Mouse (Mus musculus) megakaryocyte, embryonic 14.5 days (primary cell): ENCODE results near the gene D17Wsu92e. TPM values are rescaled to one million over a fixed set of nuclear protein-coding genes. Genes with fewer than 3 reads are reported as not detected.

Experiments
- H3K27me3 ChIP-seq: replicated peaks from 2 replicates; pipeline ENCODE3; 2012; ENCODE audit warnings: inconsistent platforms
- H3K36me3 ChIP-seq: replicated peaks from 2 replicates; pipeline ENCODE3; 2012; ENCODE audit warnings: low read length, inconsistent platforms, mixed read lengths
- H3K4me1 ChIP-seq: 2 replicates; pipeline ENCODE4 v1.6.1; 2012; ENCODE audit warnings: inconsistent platforms
- H3K4me3 ChIP-seq: replicated peaks from 2 replicates; pipeline ENCODE3; 2012; ENCODE audit warnings: moderate library complexity, mild to moderate bottlenecking, inconsistent platforms
- H3K9me3 ChIP-seq: 2 replicates; pipeline ENCODE4 v1.6.1; 2012; ENCODE audit warnings: inconsistent platforms
- FLI1 ChIP-seq: IDR thresholded peaks from 2 replicates; pipeline ENCODE4 v1.6.1; 2012; ENCODE audit warnings: low read length, inconsistent platforms, mixed read lengths
- GATA1 ChIP-seq: IDR thresholded peaks from 3 replicates; pipeline ENCODE4 v1.6.1; 2012; ENCODE audit warnings: mixed read lengths, low read length, inconsistent platforms, borderline replicate concordance
- polyA plus RNA-seq: library from polyadenylated mRNA; stranded (reverse); fragments of >175 nt; gene quantifications from 2 replicates; pipeline ENCODE4 v1.2.3, GENCODE M21; 2012; ENCODE audit warnings: low replicate concordance; ENCODE audit not compliant: insufficient read depth

The D17Wsu92e gene
- polyA plus RNA-seq, 1 experiment, result 42.6 TPM

GRCm38 (mm10) chr17:27777823-27778222 is 42.6 kb downstream of the D17Wsu92e start:
- TF ChIP-seq FLI1, result no peak
- H3K36me3 ChIP-seq, result peaks cover 89% of the 10 kb centered on the region
- no peaks in the 10 kb centered on the region for H3K9me3 ChIP-seq
- peaks cover 98% of the 10 kb centered on the region for H3K4me1 ChIP-seq
- peak overlapping the region; percentile 71 for H3K4me3 ChIP-seq
- H3K27me3 ChIP-seq, result no peaks in the 10 kb centered on the region

GRCm38 (mm10) chr17:27774198-27774597 is 46.2 kb downstream of the D17Wsu92e start:
- peaks cover 96% of the 10 kb centered on the region for H3K36me3 ChIP-seq
- H3K9me3 ChIP-seq, result no peaks in the 10 kb centered on the region
- no peak for TF ChIP-seq FLI1
- TF ChIP-seq GATA1, result no peak
- peaks cover 94% of the 10 kb centered on the region for H3K4me1 ChIP-seq
- H3K27me3 ChIP-seq, result no peaks in the 10 kb centered on the region
- H3K4me3 ChIP-seq, result no peak overlapping the region

- TF ChIP-seq GATA1 (no peak), FLI1 (no peak)
- H3K4me1 ChIP-seq, result peaks cover 94% of the 10 kb centered on the region
- H3K36me3 ChIP-seq, result peaks cover 97% of the 10 kb centered on the region
- H3K9me3 ChIP-seq, result no peaks in the 10 kb centered on the region
- no peaks in the 10 kb centered on the region for H3K27me3 ChIP-seq
- H3K4me3 ChIP-seq, result no peak overlapping the region
Measured at GRCm38 (mm10) chr17:27771616-27772015, 48.8 kb downstream of the D17Wsu92e start.

DNA sequence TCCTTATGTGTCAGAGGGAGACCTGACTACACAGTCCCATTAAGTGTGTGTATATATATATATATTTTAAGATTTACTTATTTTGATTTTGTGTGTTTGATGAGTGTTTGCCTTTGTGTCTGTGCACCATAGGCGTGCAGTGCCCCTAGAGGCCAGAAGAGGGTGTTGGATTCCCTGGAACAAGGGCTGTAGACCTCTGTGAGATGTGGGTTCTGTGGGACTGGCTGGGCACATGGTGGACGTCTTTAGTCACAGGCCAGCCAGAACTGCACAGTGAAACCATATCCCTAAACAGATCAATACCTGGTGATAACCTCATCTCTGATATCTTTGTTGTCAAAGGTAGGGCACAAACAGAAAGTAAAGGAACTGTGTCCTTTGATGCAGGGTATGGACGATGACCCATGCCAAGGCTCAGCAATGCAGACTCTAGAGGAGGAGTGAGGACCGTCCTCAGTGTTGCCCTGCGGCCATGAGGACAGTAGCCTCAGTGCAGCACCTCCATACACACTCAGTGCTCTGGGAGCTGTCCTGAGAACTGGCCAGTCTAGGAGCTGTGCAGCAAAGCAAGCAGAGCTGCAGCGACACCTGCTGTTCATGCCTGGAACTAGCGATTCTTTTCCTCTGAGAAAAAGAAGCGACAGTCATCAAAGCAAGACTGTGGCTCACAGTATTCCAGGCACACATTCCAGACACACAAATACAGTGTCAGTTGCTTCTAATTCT is 51.5 kb downstream of the D17Wsu92e start:
- Histone ChIP-seq H3K4me1 (peaks cover 90% of the 10 kb centered on the region), H3K27me3 (no peaks in the 10 kb centered on the region), H3K36me3 (peaks cover 96% of the 10 kb centered on the region), H3K9me3 (peaks cover 8% of the 10 kb centered on the region), H3K4me3 (peak overlapping the region; percentile 67)
- TF ChIP-seq FLI1 (no peak), GATA1 (no peak)

- Histone ChIP-seq H3K9me3 (peaks cover 8% of the 10 kb centered on the region), H3K4me1 (peaks cover 90% of the 10 kb centered on the region), H3K27me3 (no peaks in the 10 kb centered on the region), H3K36me3 (peaks cover 96% of the 10 kb centered on the region), H3K4me3 (peak overlapping the region; percentile 77)
- no peak for TF ChIP-seq GATA1
- TF ChIP-seq FLI1, result no peak
Measured at GRCm38 (mm10) chr17:27767543-27767942, 52.9 kb downstream of the D17Wsu92e start.

DNA sequence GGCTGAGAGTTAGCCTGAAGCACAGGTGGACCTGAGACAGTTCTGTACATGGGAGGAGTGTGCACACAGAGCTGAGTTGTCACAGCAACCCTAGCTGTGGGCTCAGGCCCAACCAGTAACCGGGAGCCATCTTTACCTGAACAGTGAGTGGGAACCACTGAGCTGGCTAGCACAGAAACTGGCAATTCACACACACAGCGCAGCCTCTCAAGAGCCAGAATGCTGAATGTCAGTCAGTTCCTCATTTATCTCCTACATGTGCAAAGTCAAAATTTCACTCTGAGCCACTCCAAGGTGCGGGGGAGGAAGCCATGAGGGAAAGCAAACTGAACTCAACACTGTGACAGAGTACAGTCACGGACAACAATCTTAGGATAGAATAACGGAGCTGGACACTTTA is 53.3 kb downstream of the D17Wsu92e start:
- H3K36me3 ChIP-seq, result peaks cover 96% of the 10 kb centered on the region

GRCm38 (mm10) chr17:27765066-27765465 is 55.4 kb downstream of the D17Wsu92e start:
- Histone ChIP-seq H3K9me3 (peaks cover 8% of the 10 kb centered on the region), H3K27me3 (no peaks in the 10 kb centered on the region), H3K4me3 (peak overlapping the region; percentile 57), H3K36me3 (peaks cover 99% of the 10 kb centered on the region), H3K4me1 (peaks cover 94% of the 10 kb centered on the region)
- TF ChIP-seq FLI1 (no peak), GATA1 (no peak)

More for the DNA sequence above, 53.3 kb downstream of the D17Wsu92e start:
- Histone ChIP-seq H3K9me3 (peaks cover 8% of the 10 kb centered on the region), H3K4me3 (peak overlapping the region; percentile 74), H3K4me1 (peaks cover 92% of the 10 kb centered on the region), H3K27me3 (no peaks in the 10 kb centered on the region)
- TF ChIP-seq FLI1, result no peak

GRCm38 (mm10) chr17:27764453-27764852 is 56.0 kb downstream of the D17Wsu92e start:
- Histone ChIP-seq H3K9me3 (peaks cover 8% of the 10 kb centered on the region), H3K4me3 (peak overlapping the region; percentile 57), H3K27me3 (no peaks in the 10 kb centered on the region), H3K36me3 (peaks cover 99% of the 10 kb centered on the region), H3K4me1 (peaks cover 94% of the 10 kb centered on the region)
- TF ChIP-seq FLI1, result no peak
- TF ChIP-seq GATA1, result no peak

GRCm38 (mm10) chr17:27762884-27763283 is 57.6 kb downstream of the D17Wsu92e start:
- peaks cover 8% of the 10 kb centered on the region for H3K9me3 ChIP-seq
- H3K4me1 ChIP-seq, result peaks cover 93% of the 10 kb centered on the region
- no peak for TF ChIP-seq GATA1
- no peak for TF ChIP-seq FLI1
- H3K36me3 ChIP-seq, result peaks cover 95% of the 10 kb centered on the region
- H3K27me3 ChIP-seq, result no peaks in the 10 kb centered on the region
- H3K4me3 ChIP-seq, result no peak overlapping the region

- Histone ChIP-seq H3K9me3 (peaks cover 8% of the 10 kb centered on the region), H3K4me1 (peaks cover 92% of the 10 kb centered on the region), H3K27me3 (no peaks in the 10 kb centered on the region), H3K36me3 (peaks cover 90% of the 10 kb centered on the region), H3K4me3 (peak overlapping the region; percentile 14)
- TF ChIP-seq GATA1 (no peak), FLI1 (no peak)
Measured at GRCm38 (mm10) chr17:27761639-27762336, 58.7 kb downstream of the D17Wsu92e start.
